Mouse (Mus musculus): ENCODE data around the gene Arhgef7. TPM values are rescaled to one million over a fixed set of nuclear protein-coding genes. Genes with fewer than 3 reads are reported as not detected.

The Arhgef7 gene
- total RNA-seq (2023), result 10 to 100 TPM; 37.5 to 37.7 TPM

GRCm38 (mm10) chr8:11727651-11728481 is at the start of gene Arhgef7:
Gene Arhgef7, plus strand, starts transcription at chr8:11727721.

GRCm38 (mm10) chr8:11701033-11701362 is 26.5 kb upstream of the Arhgef7 start, which contains the start of gene 1700016D06Rik:
Gene 1700016D06Rik, minus strand, starts transcription at chr8:11701063.

GRCm38 (mm10) chr8:11840174-11840573 is 112.7 kb downstream of the Arhgef7 start, which contains the start of gene Tex29:
Gene Tex29, plus strand, starts transcription at chr8:11840474.

Other genes starting within 250 kb of the Arhgef7 start
- gene Rab20, start 249.0 kb upstream of the Arhgef7 start, total RNA-seq (2023), result 10 to 100 TPM; 21.7 to 24.8 TPM
- 10 to 100 TPM; 31.6 to 35.5 TPM for gene Naxd, start 230.2 kb upstream of the Arhgef7 start, total RNA-seq (2023)
- gene Cars2, start 176.9 kb upstream of the Arhgef7 start, total RNA-seq (2023), result 10 to 100 TPM; 19.9 to 26.5 TPM
- 10 to 100 TPM; 52.3 to 54.1 TPM for gene Ing1, start 172.2 kb upstream of the Arhgef7 start, total RNA-seq (2023)
- 10 to 100 TPM; 20.5 to 24.9 TPM for gene Ankrd10, start 92.0 kb upstream of the Arhgef7 start, total RNA-seq (2023)
- gene 1700016D06Rik, start 26.7 kb upstream of the Arhgef7 start, total RNA-seq (2023), result not detected
- not detected for gene Tex29, start 112.8 kb downstream of the Arhgef7 start, total RNA-seq (2023)